Mouse (Mus musculus) frontal cortex, postnatal 25 days (tissue): ENCODE measurements around the gene Tfap2d.

ENCODE experiments used
- DNase-seq, 2 experiments: peaks; one replicate each; pipeline ENCODE4 v3.0.0; 2022; ENCODE audit warnings: low spot score in 2 of 2

The Tfap2d gene

GRCm38 (mm10) chr1:19210215-19211032 lies 107.6 kb downstream of the Tfap2d start:
- no peak for DNase-seq

- no peak for DNase-seq
These were observed 108.2 kb downstream of the Tfap2d start for GRCm38 (mm10) chr1:19211033-19211405.

- no peak for DNase-seq
These were observed 108.8 kb downstream of the Tfap2d start for GRCm38 (mm10) chr1:19211546-19212154.

GRCm38 (mm10) chr1:19212691-19213090 lies 109.9 kb downstream of the Tfap2d start:
- DNase-seq: no peak

GRCm38 (mm10) chr1:19213171-19213570 lies 110.3 kb downstream of the Tfap2d start:
- no peak for DNase-seq

- DNase-seq: no peak
These were observed 111.1 kb downstream of the Tfap2d start for GRCm38 (mm10) chr1:19213851-19214395.
